ENCODE assay signal across 7 mouse cellular contexts in the genomic region with DNA sequence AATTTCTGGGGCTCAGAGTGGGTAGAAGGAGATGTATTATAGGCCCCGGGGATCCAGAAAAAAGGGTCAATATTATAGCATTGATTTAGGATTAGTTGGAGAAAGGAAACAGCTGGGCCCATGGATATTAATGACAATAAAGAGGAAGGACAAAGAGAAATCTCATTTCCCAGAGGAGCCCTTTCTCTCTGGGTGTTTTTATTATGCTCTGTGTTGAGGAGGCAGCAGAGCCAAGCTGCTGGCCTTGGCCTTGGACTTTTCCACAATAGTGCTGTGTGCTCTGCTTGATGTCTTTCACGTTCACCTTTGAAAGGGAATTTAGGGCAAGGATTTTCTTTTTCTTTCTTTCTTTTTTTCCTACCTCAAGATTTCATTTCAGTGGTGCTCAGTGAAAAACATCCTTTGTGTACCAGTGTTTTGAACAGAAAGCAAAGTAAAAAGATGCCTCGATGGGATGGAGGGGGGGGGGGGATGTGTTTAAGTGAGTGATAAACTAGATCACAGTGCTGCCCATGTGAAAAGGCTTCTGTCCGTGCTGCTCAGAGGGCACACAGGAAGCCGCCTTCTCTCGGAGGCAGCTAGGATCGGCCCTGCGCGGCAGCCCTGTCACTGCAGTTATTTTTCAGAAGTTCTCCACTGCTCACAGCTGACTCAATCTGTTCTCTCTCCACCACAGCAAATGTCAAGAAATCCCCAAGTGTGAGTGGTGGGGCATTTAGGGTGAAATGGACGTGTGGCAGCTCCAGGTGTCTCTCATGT.
DNase-seq lines count a peak whose midpoint lies in the region; ATAC-seq lines count a peak whose summit lies in the region.

No protein-coding gene starts in this region.

- WGBS in forebrain, embryonic 15.5 days: 22% methylated on average over 10 of the region's 10 CpGs
- 15% methylated on average over 10 of the region's 10 CpGs for WGBS in midbrain, embryonic 11.5 days

- H3K9ac ChIP-seq in forebrain, embryonic 15.5 days (replicated peaks): no peak overlapping the region
- H3K9ac ChIP-seq in midbrain, embryonic 11.5 days (ENCODE audit: low read length): peak overlapping the region; percentile 49

- ATAC-seq in forebrain, embryonic 15.5 days (replicated peaks): peak; percentile 77; the same call in 1 of the 2 replicates
- peak; percentile 94 for ATAC-seq in midbrain, embryonic 11.5 days (ENCODE audit: low FRiP score)

- peak; percentile 7 for DNase-seq in R1 (ENCODE audit: low read depth, low spot score)
- DNase-seq in adrenal gland, adult 8-10 months: peak; percentile 67
- DNase-seq in midbrain, embryonic 11.5 days (ENCODE audit: low spot score, missing footprints): peak; percentile 89
- no peak for DNase-seq in thymus, postnatal 0 days (ENCODE audit: low spot score)
- DNase-seq in thymus, postnatal 10 days (ENCODE audit: low spot score in 2 of 2): no peak
- DNase-seq in yolk sac, embryonic 10.5 days (ENCODE audit: low spot score): no peak

- 0 out of 2 replicates have a peak overlapping the region, but pooled peaks have one; percentile 2 for H3K4me2 ChIP-seq in forebrain, embryonic 15.5 days (replicated peaks)
- peak overlapping the region; percentile 24 for H3K4me2 ChIP-seq in midbrain, embryonic 11.5 days

- H3K4me3 ChIP-seq in forebrain, embryonic 15.5 days: no peak overlapping the region
- H3K4me3 ChIP-seq in midbrain, embryonic 11.5 days (ENCODE audit: low read depth, low read length): no peak overlapping the region

- peaks cover 8% of the 10 kb centered on the region; the same call in 1 of the 2 replicates for H3K4me1 ChIP-seq in forebrain, embryonic 15.5 days
- H3K4me1 ChIP-seq in midbrain, embryonic 11.5 days (ENCODE audit: control insufficient read depth, insufficient read depth, low read length): peaks cover 16% of the 10 kb centered on the region

- 0 out of 2 replicates have a peak overlapping the region, but pooled peaks have one; percentile 21 for H3K27ac ChIP-seq in forebrain, embryonic 15.5 days (replicated peaks)
- H3K27ac ChIP-seq in midbrain, embryonic 11.5 days (ENCODE audit: low read depth, low read length): peak overlapping the region; percentile 88

- no peaks in the 10 kb centered on the region for H3K27me3 ChIP-seq in forebrain, embryonic 15.5 days
- no peaks in the 10 kb centered on the region for H3K27me3 ChIP-seq in midbrain, embryonic 11.5 days (ENCODE audit: control insufficient read depth, insufficient read depth, low read length)

- H3K36me3 ChIP-seq in forebrain, embryonic 15.5 days: no peaks in the 10 kb centered on the region
- no peaks in the 10 kb centered on the region for H3K36me3 ChIP-seq in midbrain, embryonic 11.5 days (ENCODE audit: control insufficient read depth, insufficient read depth, low read length)

- no peaks in the 10 kb centered on the region for H3K9me3 ChIP-seq in forebrain, embryonic 15.5 days
- H3K9me3 ChIP-seq in midbrain, embryonic 11.5 days (ENCODE audit: control insufficient read depth, low read length): no peaks in the 10 kb centered on the region

Comparison
In these comparisons a context has a peak if more than half of its experiments do, and no peak if none do; other contexts are left out.
1. DNase-seq: peak in R1 (single experiment), adrenal gland, adult 8-10 months (single experiment) and midbrain, embryonic 11.5 days (single experiment); none in thymus, postnatal 0 days (single experiment), thymus, postnatal 10 days (0 of 2) and yolk sac, embryonic 10.5 days (single experiment).